Mouse (Mus musculus): Measurements from ENCODE around the gene Elovl2.
A peak's percentile ranks its signal among the peaks of the same experiment; 100 is the strongest.

Elovl2 gene

GRCm38 (mm10) chr13:41134901-41135300 is 85.3 kb downstream of the Elovl2 start:
- DNase-seq (ENCODE audit: low spot score), result peak; percentile 44

All from testis, postnatal 14 days (tissue).